Mouse (Mus musculus): ENCODE measurements around the gene Itfg1.
A peak's percentile ranks its signal among the peaks of the same experiment; 100 is the strongest.
"Not testable (repeated sequence)": the region's sequence is repeated elsewhere in the genome, so short reads cannot be mapped to it uniquely, and the experiment has no call there.

The Itfg1 gene

DNA sequence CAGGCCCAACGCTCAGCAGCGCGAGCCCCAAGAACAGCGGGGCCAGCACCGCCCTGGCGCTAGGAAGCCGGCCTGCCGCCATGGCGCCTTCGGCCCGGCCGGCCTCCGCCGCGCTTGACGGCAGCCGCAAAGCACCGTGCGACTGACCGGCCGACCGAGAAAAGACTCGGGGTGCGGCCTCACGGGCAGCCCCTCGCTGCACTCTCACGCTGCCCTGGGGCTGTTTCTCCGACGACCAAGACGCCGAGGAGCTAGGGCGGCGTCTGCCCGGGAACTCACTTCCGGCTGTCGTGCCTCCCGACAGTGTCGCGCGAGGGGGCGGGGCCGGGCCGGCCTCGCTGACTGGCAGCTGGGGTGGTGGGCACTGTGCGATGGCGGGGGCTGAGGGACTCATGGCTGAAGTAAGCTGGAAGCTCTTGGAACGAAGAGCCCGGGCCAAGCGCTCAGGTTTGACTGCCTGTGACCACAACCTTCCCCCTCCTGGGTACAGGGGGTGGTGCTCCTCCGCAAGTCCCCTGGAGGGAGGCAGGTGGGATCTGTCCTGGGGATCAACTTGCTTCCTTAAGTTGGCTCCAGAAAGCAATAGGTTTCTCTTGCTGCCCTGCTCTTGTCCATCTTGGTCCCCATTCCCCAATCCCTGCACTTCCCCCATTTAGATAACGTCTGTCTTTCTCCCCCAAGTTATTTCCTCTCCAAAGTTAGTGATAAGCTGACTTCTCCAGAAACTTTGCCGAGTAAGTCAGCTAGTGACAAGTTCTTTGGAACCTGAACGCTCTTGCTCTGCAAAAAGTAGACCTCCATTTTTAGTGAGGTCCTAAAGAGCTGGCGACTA is at the start of gene Itfg1, which contains the start of gene Phkb:
Itfg1 (minus strand) TSS at position 265 of the 832 bp plus-strand sequence.
Phkb (plus strand) TSS at position 303 of the 832 bp plus-strand sequence.
- peak; percentile 76 for DNase-seq (ENCODE audit: extremely low read depth, low read depth)

GRCm38 (mm10) chr8:85884811-85885210 is 44.1 kb upstream of the Itfg1 start:
- no peak for DNase-seq (ENCODE audit: extremely low read depth, low read depth)

DNA sequence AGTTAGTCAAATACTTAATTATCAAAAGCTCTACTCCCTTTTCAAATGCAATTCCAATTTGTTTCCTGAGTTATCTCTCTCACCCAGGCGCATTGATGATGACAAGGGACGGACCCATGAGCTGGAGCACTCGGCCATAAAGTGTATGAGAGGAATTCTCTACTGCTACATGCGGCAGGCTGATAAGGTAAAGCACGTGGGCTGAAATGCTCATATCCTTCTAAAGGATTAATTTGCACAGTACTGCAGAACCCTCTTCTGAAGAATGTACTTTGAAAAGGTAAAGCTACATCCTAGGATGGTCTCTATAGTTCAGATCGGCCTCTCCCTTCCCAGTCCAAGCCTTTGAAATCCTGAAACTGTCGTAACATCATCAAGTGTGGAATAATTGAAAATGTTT is 38.9 kb upstream of the Itfg1 start:
- DNase-seq (ENCODE audit: extremely low read depth, low read depth), result no peak

DNA sequence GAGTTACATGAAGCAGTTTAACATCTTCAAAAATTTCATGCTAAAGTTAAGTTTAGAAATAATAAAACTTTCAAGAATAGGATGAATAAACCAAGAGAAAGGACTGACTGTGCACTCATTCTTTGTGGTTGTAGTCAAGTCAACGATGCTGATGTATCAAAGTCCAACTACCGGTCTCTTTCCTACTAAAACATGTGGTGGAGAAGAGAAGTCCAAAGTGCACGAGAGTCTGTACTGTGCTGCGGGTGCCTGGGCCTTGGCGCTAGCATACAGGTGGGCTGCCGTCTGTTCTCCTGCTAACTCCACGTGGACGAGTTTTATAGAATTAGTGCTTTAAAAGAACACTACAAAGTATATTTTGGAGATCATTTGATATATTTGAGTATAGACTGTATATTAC is 37.3 kb upstream of the Itfg1 start:
- DNase-seq (ENCODE audit: extremely low read depth, low read depth), result no peak

DNA sequence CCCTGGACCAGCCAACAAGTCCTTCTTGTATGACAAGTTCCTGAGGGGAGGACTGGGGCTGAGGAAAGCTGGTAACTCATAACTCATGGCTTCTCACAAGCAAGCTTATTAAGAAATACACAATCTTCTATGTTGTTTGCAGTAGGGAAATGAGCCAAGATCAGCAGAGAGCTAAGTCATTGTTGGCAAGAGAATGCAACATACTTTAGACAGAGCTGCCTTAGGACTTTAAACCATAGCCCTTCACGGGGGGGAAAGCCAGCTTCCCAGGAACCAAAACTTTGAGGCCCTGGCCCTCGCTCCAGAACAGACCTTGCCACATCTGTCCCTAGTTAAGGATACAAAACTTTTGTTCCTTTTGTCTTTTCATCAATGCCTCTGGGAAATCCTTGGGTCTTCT is 30.9 kb upstream of the Itfg1 start:
- DNase-seq (ENCODE audit: extremely low read depth, low read depth), result no peak

- DNase-seq (ENCODE audit: extremely low read depth, low read depth), result no peak
These were observed 21.7 kb upstream of the Itfg1 start for GRCm38 (mm10) chr8:85862381-85862780.

- DNase-seq (ENCODE audit: extremely low read depth, low read depth), result no peak
These were observed 19.9 kb upstream of the Itfg1 start for GRCm38 (mm10) chr8:85860612-85861011.

DNA sequence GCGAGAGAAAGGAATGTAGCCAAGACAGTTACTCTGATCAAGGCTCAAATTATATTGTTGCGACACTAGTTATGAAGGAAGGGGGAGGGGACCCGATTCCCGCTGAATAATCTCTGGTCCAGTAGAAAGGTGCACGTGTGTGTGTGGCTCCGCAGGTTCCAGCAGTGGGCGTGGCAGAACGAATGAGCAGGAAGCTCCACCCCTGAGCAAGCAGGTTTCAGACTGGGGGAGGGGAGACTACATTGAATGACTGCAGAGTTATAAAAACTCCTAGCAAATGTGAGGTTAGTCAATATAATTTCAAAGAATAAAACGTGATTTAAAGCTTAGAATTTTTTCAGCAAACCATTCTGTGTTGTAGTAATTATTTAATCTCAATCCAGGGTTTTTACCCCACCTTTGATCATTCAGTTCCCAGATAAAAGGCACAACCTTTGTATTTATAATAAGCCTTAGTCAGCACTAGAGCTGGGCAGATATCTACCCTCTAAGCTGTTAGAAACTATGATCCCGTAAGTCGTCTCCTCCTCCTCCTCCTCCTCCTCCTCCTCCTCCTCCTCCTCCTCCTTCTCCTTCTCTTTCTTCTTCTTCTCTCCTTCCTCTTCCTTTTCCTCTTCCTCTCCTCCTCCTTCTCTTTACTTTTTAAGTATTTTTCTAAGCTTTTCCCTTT is 16.6 kb upstream of the Itfg1 start:
- not testable (repeated sequence) for DNase-seq (ENCODE audit: extremely low read depth, low read depth)

DNA sequence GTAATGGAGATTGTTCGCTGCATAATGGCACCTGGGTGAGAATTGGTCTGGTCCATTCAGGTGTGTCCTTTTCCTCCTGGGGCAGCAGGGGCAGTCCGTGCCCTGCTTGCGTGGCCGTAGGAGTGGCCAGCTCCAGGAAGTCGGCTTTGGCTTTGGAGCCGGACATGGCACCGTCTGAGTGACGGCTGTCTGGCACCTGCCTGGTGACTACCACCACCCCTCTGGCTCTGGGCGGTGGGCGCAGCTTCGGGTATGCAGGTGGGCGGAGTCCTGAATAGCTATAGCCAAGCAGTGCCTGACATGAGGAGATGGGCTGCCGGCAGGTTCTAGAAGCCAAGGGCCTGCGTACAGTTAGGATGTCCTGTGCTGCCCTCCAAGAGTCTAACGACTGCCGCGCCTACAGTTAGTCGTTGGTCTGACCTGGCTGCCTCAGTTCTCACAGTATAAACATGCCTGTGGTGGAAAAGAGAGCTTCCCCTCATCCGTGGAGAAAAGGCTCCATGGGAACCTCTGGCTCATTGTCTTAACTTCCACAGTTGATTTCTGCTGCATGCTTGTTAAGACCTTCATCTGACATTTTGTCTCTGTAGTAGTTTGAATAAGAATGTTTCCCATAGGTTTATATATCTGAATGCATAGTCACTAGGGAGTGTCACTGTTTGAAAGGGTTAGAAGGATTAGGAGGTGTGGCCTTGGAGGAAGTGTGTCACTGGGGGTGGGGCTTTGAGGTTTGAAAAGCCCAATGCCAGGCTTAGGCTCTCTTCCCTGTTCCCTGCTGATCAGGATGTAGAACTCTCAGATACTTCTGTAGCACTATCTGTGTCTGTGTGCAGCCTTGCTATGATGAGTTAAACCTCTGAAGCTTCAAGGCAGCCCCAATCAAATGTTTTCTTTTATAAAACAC is 13.8 kb upstream of the Itfg1 start:
- DNase-seq (ENCODE audit: extremely low read depth, low read depth), result no peak

DNA sequence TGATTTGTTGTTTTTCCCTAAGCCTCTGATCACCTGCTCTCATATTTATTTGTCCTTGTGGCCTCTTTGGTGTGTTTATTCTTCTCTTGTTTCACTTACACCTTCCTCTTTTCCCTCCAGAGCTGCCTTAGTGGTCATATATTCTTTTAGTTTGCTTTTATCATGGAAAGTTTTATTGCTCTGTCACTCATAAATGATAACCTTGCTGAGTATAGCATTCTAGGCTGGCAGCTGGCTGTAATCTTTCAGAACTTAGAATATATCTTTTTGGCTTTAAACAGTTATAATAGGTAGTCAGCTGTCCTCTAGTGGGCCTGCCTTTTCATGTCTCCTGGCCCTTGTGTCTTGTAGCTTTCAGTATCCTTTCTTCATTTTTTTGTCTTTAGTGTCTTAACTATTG is 5.2 kb upstream of the Itfg1 start:
- DNase-seq (ENCODE audit: extremely low read depth, low read depth), result peak; percentile 28

- DNase-seq (ENCODE audit: extremely low read depth, low read depth), result no peak
These were observed 721 bp upstream of the Itfg1 start for GRCm38 (mm10) chr8:85841489-85841795.

DNA sequence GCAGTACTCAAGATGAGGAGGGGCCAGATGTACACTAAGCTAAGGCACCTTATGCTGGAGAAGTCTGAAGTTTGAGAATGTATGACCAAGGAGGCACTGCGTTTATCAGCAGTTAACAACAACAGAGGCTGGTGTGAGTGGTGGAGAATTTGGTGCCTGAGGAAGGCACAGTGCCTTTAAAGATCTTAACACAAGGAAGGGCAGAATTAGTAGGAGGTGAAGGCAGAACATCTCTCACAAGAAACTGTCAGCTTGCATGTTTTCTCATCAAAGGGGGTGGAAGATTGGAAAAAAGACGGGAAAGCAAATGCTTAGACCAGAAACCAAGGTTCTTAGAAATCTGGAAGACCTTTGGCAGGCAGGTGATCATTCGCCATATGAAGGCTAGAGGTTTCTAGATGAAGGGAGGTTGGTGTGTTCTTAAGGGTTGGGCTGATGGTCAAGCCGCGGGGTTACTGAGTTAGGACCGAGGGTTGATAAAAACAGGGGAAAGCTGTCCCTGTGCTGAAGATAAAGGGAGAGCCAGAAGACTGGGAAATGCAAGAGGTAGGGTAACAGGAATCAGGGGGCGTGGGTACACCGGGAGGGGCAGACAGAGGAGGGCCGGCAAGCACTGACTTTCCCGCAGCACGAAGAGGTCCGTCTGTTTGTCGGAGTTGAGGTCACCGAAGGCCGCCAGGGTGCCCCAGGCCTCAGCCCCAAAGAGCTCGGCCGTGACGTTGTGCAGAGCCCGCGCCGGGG is 635 bp downstream of the Itfg1 start:
- DNase-seq (ENCODE audit: extremely low read depth, low read depth), result peak; percentile 26

DNA sequence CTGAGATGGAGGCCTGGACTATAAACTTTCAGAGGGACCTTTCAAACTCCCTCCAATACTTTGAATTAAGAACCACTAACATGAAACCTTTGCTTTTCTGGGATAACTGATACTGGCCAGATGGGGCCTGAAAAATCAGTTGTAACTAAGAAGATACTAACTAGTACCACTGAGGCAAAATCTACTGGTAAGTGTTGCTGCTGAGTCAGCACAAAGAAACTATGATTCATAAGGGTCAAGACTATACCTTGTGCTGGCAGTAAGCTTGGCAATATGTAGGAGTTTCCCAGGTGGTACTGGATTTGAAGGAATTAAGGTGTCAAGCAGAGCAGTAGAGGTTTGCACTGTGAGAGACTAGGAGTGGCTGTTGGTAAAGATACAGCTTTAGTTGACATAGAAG is 27.1 kb downstream of the Itfg1 start:
- no peak for DNase-seq (ENCODE audit: extremely low read depth, low read depth)

DNA sequence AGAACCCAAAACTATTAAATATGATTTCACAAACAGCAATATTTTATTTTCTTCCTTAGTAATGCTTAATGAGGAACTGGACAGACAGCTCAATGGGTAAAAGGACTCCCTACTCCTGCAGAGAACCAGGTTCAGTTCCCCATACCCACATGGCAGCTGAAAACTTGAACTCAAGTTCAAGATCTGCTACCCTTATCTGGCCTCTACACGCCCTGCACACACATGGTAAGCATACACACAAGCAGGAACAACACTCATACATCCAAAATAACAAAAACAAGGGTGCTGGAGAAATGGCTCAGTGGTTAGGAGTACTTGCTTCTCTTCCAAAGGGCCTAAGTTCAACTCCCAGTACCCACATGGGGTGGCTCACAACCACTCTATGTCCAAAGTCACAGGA is 39.3 kb downstream of the Itfg1 start:
- peak; percentile 12 for DNase-seq (ENCODE audit: extremely low read depth, low read depth)

- DNase-seq (ENCODE audit: extremely low read depth, low read depth), result peak; percentile 22
These were observed 40.6 kb downstream of the Itfg1 start for GRCm38 (mm10) chr8:85800164-85800563.

DNA sequence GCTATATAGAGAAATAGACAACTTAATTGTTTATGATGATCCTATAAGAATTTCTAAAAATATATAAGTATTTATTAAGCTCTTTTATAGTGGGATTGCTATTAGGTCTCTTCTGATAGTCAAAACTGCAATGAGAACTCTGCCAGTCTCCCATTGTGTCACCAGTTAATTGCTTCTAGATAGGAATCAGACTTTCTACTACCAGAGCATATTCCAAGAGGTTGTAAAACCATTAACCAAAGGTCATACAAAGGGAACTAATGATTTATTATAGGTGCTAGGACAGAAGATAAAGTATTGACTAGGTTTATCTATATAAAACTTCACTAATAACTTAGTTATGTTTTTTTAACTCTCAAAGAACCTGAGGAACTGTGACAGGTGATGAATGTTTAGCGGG is 44.3 kb downstream of the Itfg1 start:
- DNase-seq (ENCODE audit: extremely low read depth, low read depth), result not testable (repeated sequence)

DNA sequence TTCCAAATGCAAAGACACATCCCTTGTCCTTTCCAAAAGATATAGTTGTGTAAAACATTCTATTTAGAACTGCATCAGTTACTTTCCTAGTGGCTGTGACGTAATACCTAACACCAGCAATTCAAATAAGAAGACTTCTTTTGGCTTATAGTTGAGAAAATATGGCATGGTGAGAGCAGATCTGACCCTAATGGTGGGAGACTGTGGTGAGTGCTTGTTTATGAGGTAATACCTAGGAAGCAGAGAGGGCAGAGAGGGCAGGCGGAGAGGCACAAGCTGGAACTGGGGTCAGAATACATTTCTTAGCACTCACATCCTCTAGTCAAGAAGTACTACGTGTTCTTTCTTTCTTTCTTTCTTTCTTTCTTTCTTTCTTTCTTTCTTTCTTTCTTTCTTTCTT is 52.4 kb downstream of the Itfg1 start:
- no peak for DNase-seq (ENCODE audit: extremely low read depth, low read depth)

DNA sequence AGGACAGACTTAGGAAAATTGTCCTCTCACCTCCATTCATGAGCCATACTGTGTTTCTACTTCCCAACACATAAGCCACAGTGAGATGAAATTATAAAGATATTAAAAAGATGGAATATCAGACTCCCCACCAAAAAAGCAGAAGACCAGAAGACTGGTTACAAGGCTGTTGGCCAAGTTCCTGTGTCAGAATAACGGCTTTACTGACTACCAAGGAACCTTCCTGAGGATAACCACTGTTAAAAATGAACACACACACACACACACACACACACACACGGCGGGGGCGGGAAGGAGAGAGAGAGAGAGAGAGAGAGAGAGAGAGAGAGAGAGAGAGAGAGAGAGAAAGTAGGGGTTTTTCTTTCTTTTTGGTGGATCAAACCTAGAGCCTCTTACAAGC is 52.8 kb downstream of the Itfg1 start:
- no peak for DNase-seq (ENCODE audit: extremely low read depth, low read depth)

DNA sequence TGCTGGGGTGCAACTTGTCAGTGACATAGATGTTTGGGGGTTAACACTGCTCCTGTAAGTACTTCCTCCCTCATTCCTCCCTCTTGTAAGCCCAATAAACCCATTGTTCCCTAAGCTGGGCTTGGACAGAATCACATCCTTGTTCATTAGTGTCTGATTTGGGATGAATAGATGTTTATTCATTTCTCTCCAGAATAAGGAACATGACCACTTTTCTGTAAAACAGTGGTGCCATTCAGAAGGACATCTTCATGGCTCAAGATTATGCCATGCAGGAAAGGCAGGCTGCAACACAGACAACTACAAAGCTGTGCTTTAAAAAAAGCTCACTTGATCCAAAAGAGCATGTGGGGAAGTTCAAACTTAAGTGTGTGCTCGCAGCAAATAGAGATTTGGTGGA is 55.2 kb downstream of the Itfg1 start:
- no peak for DNase-seq (ENCODE audit: extremely low read depth, low read depth)

DNA sequence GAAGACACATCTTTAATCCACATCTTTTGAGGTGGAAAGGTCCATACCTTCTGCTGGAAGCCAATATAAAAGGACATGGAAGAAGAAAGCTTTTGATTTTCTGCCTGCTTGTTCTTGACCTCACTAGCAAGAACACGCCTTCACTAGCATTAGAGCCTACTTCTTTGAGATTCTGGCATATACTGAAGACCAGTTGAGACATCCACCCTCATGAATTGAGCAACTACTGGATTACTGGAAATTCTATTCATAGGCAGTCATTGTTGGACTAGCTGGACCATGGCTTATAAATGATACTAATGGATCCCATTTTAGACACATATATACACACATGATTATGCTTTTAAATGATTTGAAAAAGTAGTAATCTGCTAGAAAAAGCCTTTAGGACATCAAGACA is 56.9 kb downstream of the Itfg1 start:
- no peak for DNase-seq (ENCODE audit: extremely low read depth, low read depth)

DNA sequence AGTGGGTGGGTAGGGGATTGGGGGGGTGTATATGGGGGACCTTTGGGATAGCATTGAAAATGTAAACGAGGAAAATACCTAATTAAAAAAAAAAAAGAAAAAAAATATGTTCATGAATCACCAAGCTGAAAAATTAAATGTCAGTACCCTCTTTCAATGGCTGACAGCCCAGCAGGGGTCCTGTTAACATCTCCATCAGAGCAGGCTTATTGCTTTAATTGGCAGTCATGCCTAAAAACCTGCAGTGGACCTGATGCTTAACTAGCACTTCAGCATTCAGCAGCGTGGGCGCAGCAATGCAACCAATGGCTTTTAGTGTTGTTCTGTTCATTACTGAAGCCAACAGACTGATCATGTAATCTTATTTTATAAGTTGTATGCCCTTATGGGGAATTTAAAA is 60.6 kb downstream of the Itfg1 start:
- DNase-seq (ENCODE audit: extremely low read depth, low read depth), result no peak
